In genomic region chrX:168673525-168674406, GRCm38 (mm10) we compare ENCODE assay signal across 8 mouse cellular contexts. TPM values are rescaled to one million over a fixed set of nuclear protein-coding genes. Genes with fewer than 3 reads are reported as not detected.
DNase-seq lines count a peak whose midpoint lies in the region; ATAC-seq lines count a peak whose summit lies in the region.

TSS of gene Msl3 (minus strand) at chrX:168673898.

- no peaks in the 10 kb centered on the region for H3K27me3 ChIP-seq in forebrain, embryonic 11.5 days (ENCODE audit: control insufficient read depth, insufficient read depth, low read length)
- no peaks in the 10 kb centered on the region for H3K27me3 ChIP-seq in heart, embryonic 15.5 days
- H3K27me3 ChIP-seq in liver, embryonic 13.5 days = no peaks in the 10 kb centered on the region
- no peaks in the 10 kb centered on the region for H3K27me3 ChIP-seq in stomach, embryonic 14.5 days (ENCODE audit: control insufficient read depth, insufficient read depth, low read length)

- peak within 1 kb of the TSS; percentile 89 for H3K27ac ChIP-seq in forebrain, embryonic 11.5 days (ENCODE audit: low read depth, low read length)
- peak within 1 kb of the TSS; percentile 99 for H3K27ac ChIP-seq in heart, embryonic 15.5 days
- peak within 1 kb of the TSS; percentile 95 for H3K27ac ChIP-seq in liver, embryonic 13.5 days
- H3K27ac ChIP-seq in stomach, embryonic 14.5 days (ENCODE audit: low read length) = peak within 1 kb of the TSS; percentile 93

- H3K36me3 ChIP-seq in forebrain, embryonic 11.5 days (ENCODE audit: control insufficient read depth, insufficient read depth, low read length) = no peaks in the 10 kb centered on the region
- H3K36me3 ChIP-seq in heart, embryonic 15.5 days = no peaks in the 10 kb centered on the region
- H3K36me3 ChIP-seq in liver, embryonic 13.5 days = peaks cover 16% of the 10 kb centered on the region
- H3K36me3 ChIP-seq in stomach, embryonic 14.5 days (ENCODE audit: control insufficient read depth, insufficient read depth, low read length) = peaks cover 3% of the 10 kb centered on the region; the same call in 1 of the 2 replicates

- H3K9me3 ChIP-seq in forebrain, embryonic 11.5 days (ENCODE audit: control insufficient read depth, low read length) = no peaks in the 10 kb centered on the region
- H3K9me3 ChIP-seq in heart, embryonic 15.5 days (replicated peaks) = no peaks in the 10 kb centered on the region
- no peaks in the 10 kb centered on the region for H3K9me3 ChIP-seq in liver, embryonic 13.5 days (replicated peaks)
- no peaks in the 10 kb centered on the region for H3K9me3 ChIP-seq in stomach, embryonic 14.5 days (ENCODE audit: control insufficient read depth, low read depth, low read length)

- H3K9ac ChIP-seq in forebrain, embryonic 11.5 days (ENCODE audit: low read length) = peak within 1 kb of the TSS; percentile 64
- H3K9ac ChIP-seq in heart, embryonic 15.5 days = peak within 1 kb of the TSS; percentile 68
- peak within 1 kb of the TSS; percentile 77 for H3K9ac ChIP-seq in liver, embryonic 13.5 days
- H3K9ac ChIP-seq in stomach, embryonic 14.5 days (replicated peaks; ENCODE audit: low read depth, low read length) = peak within 1 kb of the TSS; percentile 33; the same call in 1 of the 2 replicates

- ATAC-seq in forebrain, embryonic 11.5 days (replicated peaks; ENCODE audit: low FRiP score) = peak; percentile 91
- ATAC-seq in heart, embryonic 15.5 days (replicated peaks; ENCODE audit: insufficient number of reproducible peaks, insufficient read depth, low FRiP score, low read depth) = peak; percentile 93
- peak; percentile 94 for ATAC-seq in liver, embryonic 13.5 days (ENCODE audit: low read depth)
- peak; percentile 89 for ATAC-seq in stomach, embryonic 14.5 days (ENCODE audit: insufficient number of reproducible peaks, insufficient read depth, low FRiP score, low read depth)

- peak within 1 kb of the TSS; percentile 56 for H3K4me2 ChIP-seq in forebrain, embryonic 11.5 days (ENCODE audit: low read depth, low read length, severe bottlenecking)
- peak within 1 kb of the TSS; percentile 86 for H3K4me2 ChIP-seq in heart, embryonic 15.5 days
- H3K4me2 ChIP-seq in liver, embryonic 13.5 days = peak within 1 kb of the TSS; percentile 81
- peak within 1 kb of the TSS; percentile 66 for H3K4me2 ChIP-seq in stomach, embryonic 14.5 days (replicated peaks; ENCODE audit: low read depth, low read length)

- 28% methylated on average over 60 of the region's 88 CpGs for WGBS in forebrain, embryonic 11.5 days
- 15% methylated on average over 70 of the region's 88 CpGs for WGBS in heart, embryonic 15.5 days
- WGBS in liver, embryonic 13.5 days (ENCODE audit: insufficient replicate concordance) = 8% methylated on average over 76 of the region's 88 CpGs
- 23% methylated on average over 58 of the region's 88 CpGs for WGBS in stomach, embryonic 14.5 days

- peak; percentile 72 to 74 for DNase-seq in CD8-positive naive resting alpha-beta T cell, adult 2 months (ENCODE audit: low read depth in 2 of 2, low spot score in 2 of 2)
- peak; percentile 40 for DNase-seq in c-Kit-positive CD71-negative TER-119-negative erythroid progenitor cells, embryonic 14.5 days (ENCODE audit: low read depth)
- peak; percentile 88 for DNase-seq in forebrain, embryonic 11.5 days (ENCODE audit: low spot score)
- peak; percentile 87 to 94 for DNase-seq in kidney, postnatal 25 days
- peak; percentile 75 for DNase-seq in liver, embryonic 13.5 days
- peak; percentile 79 to 85 for DNase-seq in natural killer cell, adult 2 months (ENCODE audit: low spot score in 2 of 2)

- no peaks in the 10 kb centered on the region for H3K4me1 ChIP-seq in forebrain, embryonic 11.5 days (replicated peaks; ENCODE audit: control insufficient read depth, insufficient read depth, low read length)
- 0 out of 2 replicates have a peak, but pooled peaks cover 2% of the 10 kb centered on the region for H3K4me1 ChIP-seq in heart, embryonic 15.5 days (replicated peaks)
- H3K4me1 ChIP-seq in liver, embryonic 13.5 days (replicated peaks) = 0 out of 2 replicates have a peak, but pooled peaks cover 3% of the 10 kb centered on the region
- H3K4me1 ChIP-seq in stomach, embryonic 14.5 days (ENCODE audit: control insufficient read depth, insufficient read depth, low read length) = no peaks in the 10 kb centered on the region

- H3K4me3 ChIP-seq in forebrain, embryonic 11.5 days (ENCODE audit: low read depth, low read length) = peak within 1 kb of the TSS; percentile 45
- peak within 1 kb of the TSS; percentile 68 for H3K4me3 ChIP-seq in heart, embryonic 15.5 days
- H3K4me3 ChIP-seq in liver, embryonic 13.5 days (replicated peaks) = peak within 1 kb of the TSS; percentile 67
- peak within 1 kb of the TSS; percentile 50 for H3K4me3 ChIP-seq in stomach, embryonic 14.5 days (ENCODE audit: low read depth, low read length)

RNA-seq across cellular contexts. Expression of gene Msl3, which starts in this region (rescaled TPM):
- polyA plus RNA-seq in forebrain, embryonic 11.5 days (2014; fragmentation: Nextera tagmentation; extraction: Ambion mirVana) = 32.2 and 38.4 TPM in 2 replicates
- polyA plus RNA-seq in heart, embryonic 15.5 days (2015; fragmentation: Nextera tagmentation; extraction: Ambion mirVana) = 34.6 and 36.3 TPM in 2 replicates
- 18.3 and 22.8 TPM in 2 replicates for polyA plus RNA-seq in liver, embryonic 13.5 days (2015; fragmentation: Nextera tagmentation; extraction: Ambion mirVana)
- polyA plus RNA-seq in stomach, embryonic 14.5 days (2014; fragmentation: Nextera tagmentation; extraction: Ambion mirVana) = 37.9 and 39.5 TPM in 2 replicates

Comparison
In these comparisons a context has a peak if more than half of its experiments do, and no peak if none do; other contexts are left out.
1. Peak in every context shown above with its lines: DNase-seq, ATAC-seq, H3K4me3 ChIP-seq and H3K27ac ChIP-seq.
2. DNase-seq: peak in every context shown above with its lines; median percentile 90 in kidney, postnatal 25 days; 88 in forebrain, embryonic 11.5 days; 82 in natural killer cell, adult 2 months; 75 in liver, embryonic 13.5 days; 73 in CD8-positive naive resting alpha-beta T cell, adult 2 months; 40 in c-Kit-positive CD71-negative TER-119-negative erythroid progenitor cells, embryonic 14.5 days.